Mouse (Mus musculus) liver, embryonic 14.5 days (tissue): ENCODE results near the gene Fez1. TPM values are rescaled to one million over a fixed set of nuclear protein-coding genes. Genes with fewer than 3 reads are reported as not detected.

Source experiments
- ATAC-seq: fragments of 200-750 bp; cut with Nextera tagmentation; 2 replicates; pipeline ENCODE4 v1.8.0; 2017; ENCODE audit warnings: moderate number of reproducible peaks, mild to moderate bottlenecking, moderate library complexity; ENCODE audit not compliant: insufficient read depth
- DNase-seq, 3 experiments: peaks; one replicate each; pipeline ENCODE4 v3.0.0-alpha.2; 2012 to 2013; ENCODE audit warnings: low read depth in 3 of 3, low spot score in 3 of 3
- H3K27ac ChIP-seq: fragments of 300-500 bp; sonication (generic); 2 replicates; pipeline ENCODE4 v1.5.1; 2014; ENCODE audit warnings: moderate library complexity, mild to moderate bottlenecking, control low read depth, inconsistent platforms
- H3K27me3 ChIP-seq: fragments of 300-500 bp; sonication (generic); 2 replicates; pipeline ENCODE4 v1.6.1; 2014; ENCODE audit warnings: mild to moderate bottlenecking, low read length, moderate library complexity; ENCODE audit not compliant: control insufficient read depth, insufficient read depth
- H3K36me3 ChIP-seq: fragments of 300-500 bp; sonication (generic); replicated peaks from 2 replicates; pipeline ENCODE4 v1.6.1; 2014; ENCODE audit warnings: low read depth; ENCODE audit not compliant: control insufficient read depth, insufficient read depth
- H3K4me1 ChIP-seq, 2 experiments: fragments of 200-500 bp in 1 of 2; fragments of 300-500 bp in 1 of 2; sonication (generic) in 1 of 2; replicated peaks; 2 replicates each; pipeline ENCODE4 v1.6.1; 2012 to 2014; ENCODE audit warnings: antibody characterized with exemption in 1 of 2, inconsistent platforms in 1 of 2, low read length in 1 of 2; ENCODE audit not compliant: control insufficient read depth in 2 of 2, insufficient read depth in 2 of 2
- H3K4me2 ChIP-seq: fragments of 300-500 bp; sonication (generic); 2 replicates; pipeline ENCODE4 v1.6.1; 2014; ENCODE audit warnings: low read depth, mild to moderate bottlenecking, control low read depth, moderate library complexity
- H3K4me3 ChIP-seq, 2 experiments: fragments of 200-500 bp in 1 of 2; fragments of 300-500 bp in 1 of 2; sonication (generic) in 1 of 2; 2 replicates each; pipeline ENCODE4 v1.5.1; 2012 to 2014; ENCODE audit warnings: low read depth in 2 of 2, low read length in 2 of 2, mild to moderate bottlenecking in 2 of 2, control low read depth in 1 of 2, inconsistent platforms in 1 of 2, moderate library complexity in 1 of 2; ENCODE audit not compliant: insufficient read depth in 1 of 2
- H3K9ac ChIP-seq: fragments of 300-500 bp; sonication (generic); replicated peaks from 2 replicates; pipeline ENCODE4 v1.6.1; 2014; ENCODE audit warnings: mild to moderate bottlenecking, control low read depth, moderate library complexity
- H3K9me3 ChIP-seq: fragments of 300-500 bp; sonication (generic); 2 replicates; pipeline ENCODE4 v1.6.1; 2016; ENCODE audit warnings: low read length, mixed read lengths; ENCODE audit not compliant: control insufficient read depth
- CTCF ChIP-seq: IDR thresholded peaks from 2 replicates; pipeline ENCODE4 v1.5.1; 2016; ENCODE audit warnings: antibody characterized with exemption, low read depth, control low read depth
- EP300 ChIP-seq: IDR thresholded peaks from 2 replicates; pipeline ENCODE4 v1.6.1; 2016; ENCODE audit warnings: antibody characterized with exemption, low read depth
- WGBS: fragments of 180-500 bp; shearing (Covaris S2); extraction: QIAGEN DNeasy Blood & Tissue Kit; methylation state at CpG from one replicate; pipeline ENCODE4 v1.1.7; 2014; ENCODE audit not compliant: insufficient replicate concordance; 5-methylcytosine and 5-hydroxymethylcytosine counted together
- polyA plus RNA-seq, 2 experiments: library from polyadenylated mRNA; depleted of rRNA in 1 of 2; stranded (reverse) in 1 of 2; unstranded in 1 of 2; fragments of >200 nt; fragmentation: Nextera tagmentation in 1 of 2; extraction: Ambion mirVana in 1 of 2; gene quantifications; 2 replicates each; pipeline versions ENCODE4 v1.2.1 to v1.2.3; 2012 to 2014

Fez1 gene
- polyA plus RNA-seq, 2 experiments, result 0.12 to 0.28 TPM

DNA sequence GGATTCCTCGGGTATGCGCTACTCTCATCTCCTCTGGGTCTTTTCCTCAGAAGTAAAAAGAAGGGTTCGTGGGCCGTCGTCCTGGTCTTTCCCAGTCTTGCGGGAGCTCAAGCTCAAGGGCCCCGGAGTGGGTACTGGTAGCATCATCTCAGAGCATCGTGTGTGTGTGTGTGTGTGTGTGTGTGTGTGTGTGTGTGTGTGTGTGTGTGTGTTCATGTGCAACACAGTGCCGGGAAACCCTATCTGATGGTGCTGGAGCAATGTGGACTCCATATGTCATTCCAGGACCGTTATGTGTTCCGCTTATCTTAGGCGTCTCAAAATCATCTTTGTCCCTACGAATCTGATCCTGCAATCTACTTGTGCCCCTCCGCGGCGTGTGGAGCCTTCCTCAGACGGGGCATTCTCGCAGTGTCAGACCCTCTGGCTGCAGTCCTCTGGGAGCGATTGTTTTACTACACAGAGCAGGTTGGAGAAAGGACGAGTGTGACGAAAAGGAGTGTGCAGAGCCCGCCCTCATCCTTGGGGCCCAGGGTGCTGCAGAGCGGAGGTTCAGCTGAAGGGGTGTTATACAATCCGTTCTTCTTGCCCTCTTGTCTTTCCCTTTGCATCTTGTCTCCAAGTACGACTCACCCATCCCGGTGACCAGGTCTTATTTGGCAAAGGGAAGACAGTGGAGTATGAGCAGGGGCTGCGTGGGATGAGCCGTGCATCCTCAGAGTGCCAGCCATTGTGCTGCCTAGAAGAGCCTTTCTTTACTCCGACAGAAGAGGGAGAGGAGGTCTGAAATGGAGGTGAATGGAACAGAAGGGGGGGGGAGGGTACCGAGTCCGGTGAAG is 11.6 kb downstream of the Fez1 start:
- ATAC-seq, result no peak
- 8% methylated on average over 31 of the region's 31 CpGs for WGBS
- TF ChIP-seq CTCF (no peak), EP300 (no peak)
- H3K4me3 ChIP-seq, result no peak overlapping the region
- no peak overlapping the region for H3K9ac ChIP-seq
- no peak for DNase-seq
- no peaks in the 10 kb centered on the region for H3K9me3 ChIP-seq
- peak overlapping the region; percentile 52 for H3K4me2 ChIP-seq
- no peaks in the 10 kb centered on the region for H3K36me3 ChIP-seq
- no peak overlapping the region for H3K27ac ChIP-seq
- no peaks in the 10 kb centered on the region for H3K4me1 ChIP-seq
- peaks cover 20% of the 10 kb centered on the region for H3K27me3 ChIP-seq

DNA sequence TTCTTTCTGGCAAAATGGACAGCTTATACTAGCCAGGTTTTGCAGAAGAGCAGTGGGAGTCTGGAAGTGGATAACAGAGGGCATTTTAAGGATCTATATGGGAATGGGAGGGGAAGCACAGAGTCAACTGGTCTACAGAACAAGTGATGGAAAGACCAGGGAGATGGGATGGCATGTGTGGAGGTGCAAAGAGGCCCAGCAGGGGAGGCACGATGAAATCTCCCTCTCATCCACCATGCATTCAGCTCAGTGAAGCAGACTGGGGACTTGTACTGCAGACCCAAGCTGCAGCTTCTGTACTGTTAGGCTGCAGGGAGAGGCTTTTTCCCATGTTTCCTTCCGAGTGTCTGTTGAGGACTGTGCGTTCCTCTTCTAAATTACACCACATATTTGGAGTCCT is 12.2 kb downstream of the Fez1 start:
- no peaks in the 10 kb centered on the region for H3K36me3 ChIP-seq
- no peak overlapping the region for H3K4me3 ChIP-seq

DNA sequence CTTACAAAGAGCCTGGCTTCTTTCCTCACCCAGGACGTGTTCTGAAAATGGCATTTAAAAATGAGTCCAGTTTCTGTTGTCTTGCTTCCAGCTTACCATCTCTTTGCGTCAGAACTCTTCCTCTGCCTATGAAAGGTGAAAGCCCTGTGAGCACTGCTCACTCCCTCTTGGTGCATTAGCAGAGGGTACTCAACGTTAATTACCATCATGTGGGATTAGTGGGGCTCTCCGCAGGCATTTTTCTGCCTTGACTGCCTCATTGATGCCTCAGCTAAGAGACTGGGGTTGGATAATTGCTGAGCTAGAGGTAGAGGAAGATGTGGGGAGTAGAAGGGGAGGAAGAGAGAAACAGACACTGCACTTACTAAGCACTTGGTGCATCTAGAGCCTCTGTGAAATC is 24.7 kb downstream of the Fez1 start:
- Histone ChIP-seq H3K27me3 (no peaks in the 10 kb centered on the region), H3K4me2 (no peak overlapping the region), H3K9ac (no peak overlapping the region), H3K4me3 (no peak overlapping the region), H3K36me3 (no peaks in the 10 kb centered on the region), H3K9me3 (no peaks in the 10 kb centered on the region), H3K27ac (no peak overlapping the region), H3K4me1 (no peaks in the 10 kb centered on the region)
- no peak for TF ChIP-seq EP300
- TF ChIP-seq CTCF, result no peak
- WGBS, result 46% methylated on average over 4 of the region's 4 CpGs
- ATAC-seq (no peak), DNase-seq (no peak)

More for the DNA sequence above, 12.2 kb downstream of the Fez1 start:
- 28% methylated on average over 3 of the region's 3 CpGs for WGBS
- Histone ChIP-seq H3K27ac (no peak overlapping the region), H3K4me1 (no peaks in the 10 kb centered on the region), H3K9ac (no peak overlapping the region), H3K4me2 (no peak overlapping the region), H3K27me3 (peaks cover 20% of the 10 kb centered on the region), H3K9me3 (no peaks in the 10 kb centered on the region)
- ATAC-seq, result no peak
- no peak for DNase-seq
- TF ChIP-seq CTCF, result no peak
- TF ChIP-seq EP300, result no peak

DNA sequence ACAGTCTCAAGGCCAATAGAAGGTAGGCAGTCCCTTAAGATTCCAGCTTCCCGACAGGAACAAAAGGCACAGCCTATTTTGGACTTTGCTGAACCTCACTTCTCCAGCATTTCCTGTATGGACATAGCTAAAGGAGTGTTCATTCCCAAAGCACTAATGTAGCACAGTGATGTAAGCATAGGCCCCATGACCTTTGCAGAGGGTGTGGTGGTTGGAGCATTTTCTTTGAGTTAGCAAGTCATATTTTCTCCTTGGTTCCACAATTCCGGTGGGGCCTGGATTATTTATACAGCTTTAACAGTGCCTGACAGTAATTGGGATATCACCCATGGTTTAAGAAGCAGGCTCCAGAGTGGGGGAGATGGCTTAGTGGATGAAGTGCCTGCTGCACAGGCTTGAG is 27.0 kb downstream of the Fez1 start:
- no peak for ATAC-seq
- no peaks in the 10 kb centered on the region for H3K27me3 ChIP-seq
- H3K4me3 ChIP-seq, result no peak overlapping the region
- no peak overlapping the region for H3K27ac ChIP-seq
- no peaks in the 10 kb centered on the region for H3K9me3 ChIP-seq
- TF ChIP-seq CTCF (no peak), EP300 (no peak)
- no peaks in the 10 kb centered on the region for H3K36me3 ChIP-seq
- no peak for DNase-seq
- H3K4me2 ChIP-seq, result no peak overlapping the region
- 57% methylated on average over 2 of the region's 2 CpGs for WGBS
- H3K9ac ChIP-seq, result no peak overlapping the region
- no peaks in the 10 kb centered on the region for H3K4me1 ChIP-seq

DNA sequence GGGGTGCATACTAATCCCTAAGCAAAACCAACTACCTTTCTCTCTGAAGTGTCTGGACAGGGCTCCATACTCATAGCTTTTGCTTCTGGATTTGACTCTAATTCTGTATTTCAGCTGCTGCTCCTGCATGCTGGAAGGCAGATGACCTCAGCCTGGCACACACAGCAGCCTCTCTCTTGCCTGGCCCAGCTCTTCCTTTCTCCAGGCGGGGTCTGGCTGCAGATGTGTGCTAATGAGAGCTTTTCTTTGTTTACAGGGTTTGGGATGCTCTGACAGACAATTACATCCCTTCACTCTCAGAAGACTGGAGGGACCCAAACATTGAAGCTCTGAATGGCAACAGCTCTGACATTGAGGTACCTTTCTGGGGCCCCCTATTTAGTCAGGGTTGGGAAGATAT is 28.4 kb downstream of the Fez1 start:
- Histone ChIP-seq H3K9ac (no peak overlapping the region), H3K27ac (no peak overlapping the region), H3K4me1 (no peaks in the 10 kb centered on the region), H3K4me2 (no peak overlapping the region), H3K36me3 (no peaks in the 10 kb centered on the region), H3K27me3 (no peaks in the 10 kb centered on the region), H3K9me3 (no peaks in the 10 kb centered on the region), H3K4me3 (no peak overlapping the region)
- TF ChIP-seq EP300 (no peak), CTCF (no peak)
- DNase-seq (no peak), ATAC-seq (no peak)
- 37% methylated on average over 1 of the region's 1 CpGs for WGBS
